Mouse (Mus musculus) heart, postnatal 0 days (tissue): ENCODE data around the gene Abhd14b. TPM values are rescaled to one million over a fixed set of nuclear protein-coding genes. Genes with fewer than 3 reads are reported as not detected.

Source experiments
- ATAC-seq: fragments of 200-750 bp; cut with Nextera tagmentation; 2 replicates; pipeline ENCODE4 v1.8.0; 2017; ENCODE audit warnings: low read depth, moderate number of reproducible peaks, moderate library complexity; ENCODE audit not compliant: insufficient read depth
- DNase-seq: peaks from one replicate; pipeline ENCODE4 v3.0.0-alpha.2; 2016; ENCODE audit warnings: low spot score
- H3K27ac ChIP-seq: fragments of 300-500 bp; sonication (generic); 2 replicates; pipeline ENCODE4 v1.5.1; 2014; ENCODE audit warnings: low read depth, mild to moderate bottlenecking
- H3K27me3 ChIP-seq: fragments of 300-500 bp; sonication (generic); 2 replicates; pipeline ENCODE4 v1.6.1; 2014; ENCODE audit warnings: low read length, mixed read lengths; ENCODE audit not compliant: control insufficient read depth, insufficient read depth
- H3K36me3 ChIP-seq: fragments of 300-500 bp; sonication (generic); replicated peaks from 2 replicates; pipeline ENCODE4 v1.6.1; 2014; ENCODE audit warnings: low read length, mixed read lengths; ENCODE audit not compliant: control insufficient read depth, insufficient read depth
- H3K4me1 ChIP-seq: fragments of 300-500 bp; sonication (generic); 2 replicates; pipeline ENCODE4 v1.6.1; 2014; ENCODE audit warnings: antibody characterized with exemption; ENCODE audit not compliant: control insufficient read depth, insufficient read depth
- H3K4me2 ChIP-seq: fragments of 300-500 bp; sonication (generic); 2 replicates; pipeline ENCODE4 v1.6.1; 2014; ENCODE audit warnings: low read depth, mild to moderate bottlenecking, low read length, moderate library complexity
- H3K4me3 ChIP-seq: fragments of 300-500 bp; sonication (generic); 2 replicates; pipeline ENCODE4 v1.5.1; 2014; ENCODE audit warnings: low read depth, low read length
- H3K9ac ChIP-seq: fragments of 300-500 bp; sonication (generic); replicated peaks from 2 replicates; pipeline ENCODE4 v1.6.1; 2014; ENCODE audit warnings: low read depth, low read length, mixed read lengths
- H3K9me3 ChIP-seq: fragments of 300-500 bp; sonication (generic); replicated peaks from 2 replicates; pipeline ENCODE4 v1.6.1; 2016; ENCODE audit warnings: low read length; ENCODE audit not compliant: control insufficient read depth
- CTCF ChIP-seq: IDR thresholded peaks from 2 replicates; pipeline ENCODE4 v1.5.1; 2016; ENCODE audit warnings: antibody characterized with exemption, control low read depth, low read depth
- EP300 ChIP-seq: IDR thresholded peaks from 2 replicates; pipeline ENCODE4 v1.6.1; 2016; ENCODE audit warnings: antibody characterized with exemption, low read depth
- WGBS: fragments of 180-500 bp; shearing (Covaris S2); extraction: QIAGEN DNeasy Blood & Tissue Kit; methylation state at CpG from one replicate; pipeline ENCODE4 v1.1.7; 2014; 5-methylcytosine and 5-hydroxymethylcytosine counted together
- polyA plus RNA-seq: library from polyadenylated mRNA; unstranded; fragments of >200 nt; fragmentation: Nextera tagmentation; extraction: Ambion mirVana; gene quantifications from 2 replicates; pipeline ENCODE4 v1.2.1, GENCODE M21; 2015
- total RNA-seq: library from RNA; depleted of rRNA; stranded (reverse); fragments of >200 nt; gene quantifications from 2 replicates; pipeline ENCODE4 v1.2.3, GENCODE M21; 2014; ENCODE audit warnings: low replicate concordance

Abhd14b gene
- total and polyA plus RNA-seq, 2 experiments from 2014 or later = 5.3 to 46.8 TPM

- DNase-seq = peak; percentile 86
- H3K4me3 ChIP-seq = peak overlapping the region; percentile 23
- peak; percentile 67 for ATAC-seq
- H3K27ac ChIP-seq = peak overlapping the region; percentile 16; the same call in 1 of the 2 replicates
- H3K9me3 ChIP-seq = no peaks in the 10 kb centered on the region
- peaks cover 12% of the 10 kb centered on the region; the same call in 1 of the 2 replicates for H3K27me3 ChIP-seq
- WGBS = 14% methylated on average over 29 of the region's 29 CpGs
- TF ChIP-seq EP300 (peak; percentile 75), CTCF (peak; percentile 19; the same call in 1 of the 2 replicates)
- H3K9ac ChIP-seq = peak overlapping the region; percentile 17
- no peaks in the 10 kb centered on the region for H3K36me3 ChIP-seq
- peaks cover 13% of the 10 kb centered on the region for H3K4me1 ChIP-seq
- H3K4me2 ChIP-seq = peak overlapping the region; percentile 58
These were observed 29.2 kb upstream of the Abhd14b start for GRCm38 (mm10) chr9:106417841-106418625.

GRCm38 (mm10) chr9:106420608-106421007 is 26.7 kb upstream of the Abhd14b start:
- H3K9ac ChIP-seq = no peak overlapping the region
- H3K4me3 ChIP-seq = no peak overlapping the region
- H3K27ac ChIP-seq = no peak overlapping the region
- WGBS = 5% methylated on average over 2 of the region's 2 CpGs
- H3K4me2 ChIP-seq = no peak overlapping the region
- TF ChIP-seq CTCF = no peak
- TF ChIP-seq EP300 = no peak
- peaks cover 12% of the 10 kb centered on the region; the same call in 1 of the 2 replicates for H3K27me3 ChIP-seq
- ATAC-seq (no peak), DNase-seq (no peak)
- no peaks in the 10 kb centered on the region for H3K9me3 ChIP-seq
- no peaks in the 10 kb centered on the region for H3K36me3 ChIP-seq
- H3K4me1 ChIP-seq = peaks cover 13% of the 10 kb centered on the region

- DNase-seq (no peak), ATAC-seq (peak; percentile 11)
- whole genome bisulfite sequencing = 26% methylated on average over 18 of the region's 18 CpGs
- TF ChIP-seq EP300 (no peak), CTCF (no peak)
- peaks cover 12% of the 10 kb centered on the region; the same call in 1 of the 2 replicates for H3K27me3 ChIP-seq
- H3K27ac ChIP-seq = no peak overlapping the region
- H3K4me1 ChIP-seq = peaks cover 13% of the 10 kb centered on the region
- no peak overlapping the region for H3K4me3 ChIP-seq
- peak overlapping the region; percentile 39 for H3K4me2 ChIP-seq
- no peaks in the 10 kb centered on the region for H3K9me3 ChIP-seq
- no peaks in the 10 kb centered on the region for H3K36me3 ChIP-seq
- H3K9ac ChIP-seq = no peak overlapping the region
These were observed 26.0 kb upstream of the Abhd14b start for GRCm38 (mm10) chr9:106421033-106421864.

GRCm38 (mm10) chr9:106421865-106422160 is 25.4 kb upstream of the Abhd14b start:
- WGBS = 0% methylated on average over 3 of the region's 3 CpGs
- no peak overlapping the region for H3K27ac ChIP-seq
- H3K36me3 ChIP-seq = no peaks in the 10 kb centered on the region
- H3K4me2 ChIP-seq = peak overlapping the region; percentile 39
- H3K9ac ChIP-seq = no peak overlapping the region
- H3K4me3 ChIP-seq = no peak overlapping the region
- ATAC-seq (peak; percentile 74), DNase-seq (peak; percentile 90)
- H3K4me1 ChIP-seq = peaks cover 13% of the 10 kb centered on the region
- H3K9me3 ChIP-seq = no peaks in the 10 kb centered on the region
- TF ChIP-seq EP300 (no peak), CTCF (peak; percentile 97)
- H3K27me3 ChIP-seq = peaks cover 12% of the 10 kb centered on the region; the same call in 1 of the 2 replicates

- no peak for TF ChIP-seq CTCF
- TF ChIP-seq EP300 = no peak
- WGBS = 8% methylated on average over 11 of the region's 11 CpGs
- Histone ChIP-seq H3K27me3 (no peaks in the 10 kb centered on the region), H3K27ac (peak overlapping the region; percentile 95), H3K9me3 (no peaks in the 10 kb centered on the region), H3K4me1 (peaks cover 6% of the 10 kb centered on the region; the same call in 1 of the 2 replicates), H3K9ac (peak overlapping the region; percentile 70), H3K4me2 (peak overlapping the region; percentile 97), H3K36me3 (peaks cover 30% of the 10 kb centered on the region), H3K4me3 (peak overlapping the region; percentile 89)
- ATAC-seq (peak; percentile 54), DNase-seq (peak; percentile 44)
These were observed 18.5 kb upstream of the Abhd14b start for GRCm38 (mm10) chr9:106428719-106429220.
